Mouse (Mus musculus): ENCODE measurements around the gene Dgkg. TPM values are rescaled to one million over a fixed set of nuclear protein-coding genes. Genes with fewer than 3 reads are reported as not detected.
A peak's percentile ranks its signal among the peaks of the same experiment; 100 is the strongest.

Dgkg gene
- polyA plus RNA-seq, 2 experiments = 0.28 to 0.46 TPM

DNA sequence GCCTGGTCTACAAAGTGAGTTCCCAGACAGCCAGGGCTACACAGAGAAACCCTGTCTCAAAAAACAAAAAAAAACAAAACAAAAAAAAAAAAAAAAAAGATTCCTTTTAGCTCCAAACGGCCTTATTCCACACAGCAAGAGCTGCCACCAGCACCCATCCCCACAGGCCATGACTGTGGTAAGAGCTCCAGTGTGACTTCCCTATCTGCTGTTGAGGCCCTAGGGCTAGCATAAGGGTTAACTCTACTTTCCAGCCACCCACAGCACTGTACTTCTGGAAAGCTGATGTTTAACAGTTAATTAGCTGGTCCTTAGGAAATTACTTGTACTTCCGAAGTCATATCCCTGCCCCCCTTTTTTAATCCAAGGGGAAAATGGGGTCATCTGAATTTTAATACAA is 225.7 kb downstream of the Dgkg start:
- TF ChIP-seq CTCF (IDR thresholded peaks at IDR 0.05; ENCODE audit: low read depth) = no peak
- TF ChIP-seq EP300 (IDR thresholded peaks at IDR 0.05; ENCODE audit: low read depth) = no peak
- Histone ChIP-seq H3K27me3 (ENCODE audit: control insufficient read depth, insufficient read depth, low read length) (no peaks in the 10 kb centered on the region), H3K4me2 (ENCODE audit: low read depth) (no peak overlapping the region), H3K4me1 (replicated peaks; ENCODE audit: control insufficient read depth in 2 of 2, insufficient read depth in 2 of 2, low read length in 1 of 2) (peaks cover 0 to 7% of the 10 kb centered on the region in 2 experiments; a peak in 1 of 4 replicates), H3K9me3 (ENCODE audit: control insufficient read depth, low read length) (no peaks in the 10 kb centered on the region), H3K27ac (no peak overlapping the region), H3K9ac (replicated peaks) (no peak overlapping the region), H3K36me3 (replicated peaks; ENCODE audit: control insufficient read depth, insufficient read depth, low read depth) (no peaks in the 10 kb centered on the region), H3K4me3 (ENCODE audit: insufficient read depth in 1 of 2, low read depth in 2 of 2, low read length in 2 of 2) (no peak overlapping the region)
- 31% methylated on average over 2 of the region's 2 CpGs for WGBS (ENCODE audit: insufficient replicate concordance)
- DNase-seq (ENCODE audit: low read depth in 3 of 3, low spot score in 3 of 3) (no peak), ATAC-seq (ENCODE audit: insufficient read depth) (no peak)

DNA sequence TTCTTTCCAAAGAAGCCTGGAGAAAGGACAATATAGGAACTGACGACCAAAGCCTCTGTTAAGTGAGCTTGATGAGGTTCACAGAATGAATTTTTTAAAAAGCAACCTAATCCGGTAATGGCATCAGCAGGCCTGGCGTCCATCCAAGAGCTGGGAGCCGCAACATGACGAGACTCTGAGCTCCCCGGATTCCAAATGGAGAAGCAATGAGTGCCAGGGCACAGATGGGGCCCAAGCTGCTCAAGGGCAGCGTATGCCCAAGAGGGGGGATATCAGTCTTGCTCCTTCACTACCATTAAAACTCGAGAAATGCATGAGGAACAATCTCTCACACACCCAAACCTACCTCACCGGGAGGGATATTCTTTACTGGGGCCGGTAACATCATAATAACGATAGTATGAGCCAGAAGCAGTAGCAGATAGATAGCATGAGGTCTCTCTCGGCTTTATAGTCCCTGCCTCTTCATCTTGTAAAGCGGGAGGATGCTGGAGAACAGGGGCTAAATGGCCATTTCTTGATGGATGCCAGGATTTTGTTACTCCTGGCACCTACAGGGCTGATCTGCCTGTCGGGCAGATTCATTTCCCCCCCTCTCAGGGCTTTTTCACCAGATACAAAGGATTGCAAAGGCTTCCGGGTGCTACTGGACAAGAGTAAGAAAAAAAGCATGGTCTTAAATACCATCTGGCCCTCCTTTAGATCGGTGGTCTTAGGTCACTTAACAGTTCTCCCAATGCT is 226.6 kb downstream of the Dgkg start:
- Histone ChIP-seq H3K9ac (replicated peaks) (no peak overlapping the region), H3K4me2 (ENCODE audit: low read depth) (no peak overlapping the region), H3K27me3 (ENCODE audit: control insufficient read depth, insufficient read depth, low read length) (no peaks in the 10 kb centered on the region), H3K4me3 (ENCODE audit: insufficient read depth in 1 of 2, low read depth in 2 of 2, low read length in 2 of 2) (no peak overlapping the region), H3K27ac (no peak overlapping the region), H3K4me1 (replicated peaks; ENCODE audit: control insufficient read depth in 2 of 2, insufficient read depth in 2 of 2, low read length in 1 of 2) (peaks cover 0 to 7% of the 10 kb centered on the region in 2 experiments; a peak in 1 of 4 replicates), H3K9me3 (ENCODE audit: control insufficient read depth, low read length) (no peaks in the 10 kb centered on the region), H3K36me3 (replicated peaks; ENCODE audit: control insufficient read depth, insufficient read depth, low read depth) (no peaks in the 10 kb centered on the region)
- ATAC-seq (ENCODE audit: insufficient read depth) = no peak
- DNase-seq (ENCODE audit: low read depth in 3 of 3, low spot score in 3 of 3) = no peak
- TF ChIP-seq EP300 (IDR thresholded peaks at IDR 0.05; ENCODE audit: low read depth) (no peak), CTCF (IDR thresholded peaks at IDR 0.05; ENCODE audit: low read depth) (no peak)
- WGBS (ENCODE audit: insufficient replicate concordance) = 70% methylated on average over 16 of the region's 16 CpGs

DNA sequence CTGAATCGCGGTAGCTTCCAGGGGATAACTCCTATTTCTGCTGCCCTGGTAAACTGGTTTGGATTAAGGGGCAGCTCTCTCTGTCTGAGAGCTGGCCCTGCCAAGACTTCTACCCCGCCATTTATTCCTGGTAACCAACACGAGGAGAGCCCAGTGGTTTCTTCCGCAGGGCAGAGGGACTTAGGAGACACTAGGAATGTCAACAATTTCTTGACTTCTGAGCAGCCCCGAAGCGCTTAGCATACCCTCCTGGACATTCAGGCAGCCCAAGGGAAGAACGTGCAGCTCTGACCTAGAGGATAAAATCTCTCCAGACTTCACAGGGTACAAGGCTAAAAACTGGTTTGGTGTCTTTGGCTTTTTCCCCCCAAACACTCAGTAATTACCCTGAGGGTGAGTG is 227.6 kb downstream of the Dgkg start:
- H3K36me3 ChIP-seq (replicated peaks; ENCODE audit: control insufficient read depth, insufficient read depth, low read depth) = no peaks in the 10 kb centered on the region
- no peak overlapping the region for H3K9ac ChIP-seq (replicated peaks)
- no peak overlapping the region for H3K27ac ChIP-seq
- no peaks in the 10 kb centered on the region for H3K27me3 ChIP-seq (ENCODE audit: control insufficient read depth, insufficient read depth, low read length)
- WGBS (ENCODE audit: insufficient replicate concordance) = 28% methylated on average over 8 of the region's 8 CpGs
- peaks cover 0 to 7% of the 10 kb centered on the region in 2 experiments; a peak in 1 of 4 replicates for H3K4me1 ChIP-seq (replicated peaks; ENCODE audit: control insufficient read depth in 2 of 2, insufficient read depth in 2 of 2, low read length in 1 of 2)
- peak overlapping the region; percentile 20; the same call in 1 of the 2 replicates for H3K4me2 ChIP-seq (ENCODE audit: low read depth)
- H3K4me3 ChIP-seq (ENCODE audit: insufficient read depth in 1 of 2, low read depth in 2 of 2, low read length in 2 of 2) = no peak overlapping the region
- TF ChIP-seq EP300 (IDR thresholded peaks at IDR 0.05; ENCODE audit: low read depth) (no peak), CTCF (IDR thresholded peaks at IDR 0.05; ENCODE audit: low read depth) (no peak)
- H3K9me3 ChIP-seq (ENCODE audit: control insufficient read depth, low read length) = no peaks in the 10 kb centered on the region
- no peak for ATAC-seq (ENCODE audit: insufficient read depth)
- DNase-seq (ENCODE audit: low read depth in 3 of 3, low spot score in 3 of 3) = no peak

DNA sequence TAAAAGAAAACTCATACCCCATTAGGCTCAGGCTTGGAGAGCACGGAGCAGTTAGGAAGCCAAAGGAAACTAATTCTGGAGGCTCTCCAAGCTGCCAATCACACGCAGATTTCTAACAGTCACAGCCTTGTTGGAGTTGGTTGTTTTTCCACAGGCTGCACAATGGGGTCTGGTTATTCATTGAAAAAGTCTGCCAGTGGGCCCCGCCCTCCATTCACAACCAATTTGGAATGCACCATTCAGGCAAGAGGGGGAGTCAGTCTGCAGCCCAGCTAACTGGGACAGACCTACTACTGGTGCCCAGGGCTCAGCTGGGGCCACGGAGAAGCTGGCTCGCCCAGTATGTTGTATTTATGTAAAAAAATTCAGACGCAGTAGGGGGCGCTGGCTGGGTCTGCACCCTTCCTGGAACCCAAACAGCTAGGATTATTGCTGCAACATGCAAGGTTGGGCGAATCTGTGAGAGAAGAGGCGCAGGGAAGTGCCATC is 228.1 kb downstream of the Dgkg start:
- Histone ChIP-seq H3K4me3 (ENCODE audit: insufficient read depth in 1 of 2, low read depth in 2 of 2, low read length in 2 of 2) (no peak overlapping the region), H3K4me1 (replicated peaks; ENCODE audit: control insufficient read depth in 2 of 2, insufficient read depth in 2 of 2, low read length in 1 of 2) (peaks cover 0 to 7% of the 10 kb centered on the region in 2 experiments; a peak in 1 of 4 replicates), H3K9ac (replicated peaks) (no peak overlapping the region), H3K4me2 (ENCODE audit: low read depth) (peak overlapping the region; percentile 20; the same call in 1 of the 2 replicates), H3K27ac (no peak overlapping the region), H3K27me3 (ENCODE audit: control insufficient read depth, insufficient read depth, low read length) (no peaks in the 10 kb centered on the region), H3K36me3 (replicated peaks; ENCODE audit: control insufficient read depth, insufficient read depth, low read depth) (no peaks in the 10 kb centered on the region), H3K9me3 (ENCODE audit: control insufficient read depth, low read length) (no peaks in the 10 kb centered on the region)
- WGBS (ENCODE audit: insufficient replicate concordance) = 8% methylated on average over 9 of the region's 9 CpGs
- ATAC-seq (ENCODE audit: insufficient read depth) (peak; percentile 74), DNase-seq (ENCODE audit: low read depth in 3 of 3, low spot score in 3 of 3) (peak in 1 of 3 experiments; percentile 34)
- no peak for TF ChIP-seq EP300 (IDR thresholded peaks at IDR 0.05; ENCODE audit: low read depth)
- TF ChIP-seq CTCF (IDR thresholded peaks at IDR 0.05; ENCODE audit: low read depth) = peak; percentile 36

DNA sequence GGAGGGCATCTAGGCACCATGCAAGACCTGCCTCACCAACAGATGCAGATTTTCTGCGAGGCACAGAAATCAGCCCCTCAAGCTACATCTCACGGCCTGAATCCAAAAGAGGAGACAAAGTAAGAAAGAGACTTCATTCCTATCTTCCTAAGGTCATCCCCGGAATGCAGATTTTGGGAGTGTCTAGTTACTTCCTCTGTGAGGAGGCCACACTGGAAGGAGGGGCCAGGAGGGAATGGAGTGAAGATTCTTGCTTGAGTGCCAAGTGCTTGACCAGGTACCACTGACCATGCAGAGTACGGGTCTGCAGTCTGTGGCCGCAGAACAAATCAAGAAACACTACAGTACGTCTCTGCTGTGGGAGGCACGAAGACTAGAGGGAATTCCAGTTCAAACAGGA is 230.2 kb downstream of the Dgkg start:
- no peak overlapping the region for H3K4me3 ChIP-seq (ENCODE audit: insufficient read depth in 1 of 2, low read depth in 2 of 2, low read length in 2 of 2)
- peaks cover 0 to 7% of the 10 kb centered on the region in 2 experiments; a peak in 1 of 4 replicates for H3K4me1 ChIP-seq (replicated peaks; ENCODE audit: control insufficient read depth in 2 of 2, insufficient read depth in 2 of 2, low read length in 1 of 2)
- DNase-seq (ENCODE audit: low read depth in 3 of 3, low spot score in 3 of 3) = no peak
- no peaks in the 10 kb centered on the region for H3K27me3 ChIP-seq (ENCODE audit: control insufficient read depth, insufficient read depth, low read length)
- H3K36me3 ChIP-seq (replicated peaks; ENCODE audit: control insufficient read depth, insufficient read depth, low read depth) = no peaks in the 10 kb centered on the region
- ATAC-seq (ENCODE audit: insufficient read depth) = no peak
- H3K27ac ChIP-seq = no peak overlapping the region
- no peak overlapping the region for H3K9ac ChIP-seq (replicated peaks)
- no peak overlapping the region for H3K4me2 ChIP-seq (ENCODE audit: low read depth)
- H3K9me3 ChIP-seq (ENCODE audit: control insufficient read depth, low read length) = no peaks in the 10 kb centered on the region
- no peak for TF ChIP-seq EP300 (IDR thresholded peaks at IDR 0.05; ENCODE audit: low read depth)
- no peak for TF ChIP-seq CTCF (IDR thresholded peaks at IDR 0.05; ENCODE audit: low read depth)
- WGBS (ENCODE audit: insufficient replicate concordance) = 65% methylated on average over 7 of the region's 7 CpGs
